Mouse (Mus musculus) embryonic fibroblast, embryonic 13.5 days (primary cell): Measurements from ENCODE around the gene Myo15.

Source experiments
- CTCF ChIP-seq: IDR thresholded peaks from 2 replicates; pipeline ENCODE4 v1.5.1; 2011; ENCODE audit warnings: mild to moderate bottlenecking, control low read depth, low read length, moderate library complexity, borderline replicate concordance; ENCODE audit not compliant: insufficient read depth
- POLR2A ChIP-seq: IDR thresholded peaks from 2 replicates; pipeline ENCODE4 v1.6.1; 2011; ENCODE audit warnings: low read depth, mild to moderate bottlenecking, control low read depth, low read length, moderate library complexity

DNA sequence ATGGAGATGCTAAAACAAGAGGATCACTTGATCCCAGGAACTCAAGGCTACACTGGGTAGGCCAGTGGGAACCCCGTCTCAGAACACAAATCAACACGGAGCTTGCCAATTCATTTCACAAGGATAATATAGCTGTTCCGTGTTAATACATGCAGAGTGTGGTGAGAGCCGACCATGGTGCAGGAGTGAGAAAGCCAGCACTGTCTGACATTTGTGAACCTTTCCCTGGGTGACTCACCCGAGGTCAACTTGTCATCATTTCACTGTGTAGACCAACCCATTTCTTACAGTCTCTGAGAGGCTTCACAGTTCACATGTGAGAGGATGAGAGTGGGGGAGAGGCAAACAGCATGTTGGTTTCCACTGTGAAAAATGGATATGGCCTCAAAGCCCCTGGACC lies 52.9 kb downstream of the Myo15 start:
- TF ChIP-seq CTCF: no peak
- no peak for TF ChIP-seq POLR2A
